11 mouse cellular contexts compared by ENCODE assay signal in genomic region chr12:104964953-104965911, GRCm38 (mm10). TPM values are rescaled to one million over a fixed set of nuclear protein-coding genes. Genes with fewer than 3 reads are reported as not detected.
DNase-seq lines count a peak whose midpoint lies in the region; ATAC-seq lines count a peak whose summit lies in the region.
"Had no signal": no experiment of that assay in that cellular context is flagged by ENCODE, and none has a peak within 500 bp of the region (broad histone marks: within the 10 kb centered on the region; RNA-seq: fewer than 3 reads in every experiment).

No protein-coding gene starts in this region.

- no peaks in the 10 kb centered on the region for H3K36me3 ChIP-seq in forebrain, embryonic 13.5 days (ENCODE audit: poor library complexity, severe bottlenecking)
- no peaks in the 10 kb centered on the region for H3K36me3 ChIP-seq in neural tube, embryonic 12.5 days
- H3K36me3 ChIP-seq: stomach, embryonic 15.5 days had no signal

- intact Hi-C loops in left cerebral cortex, postnatal 36 days (cut with DNase I) = no loop called here

- peak overlapping the region; percentile 92 for H3K27ac ChIP-seq in forebrain, embryonic 13.5 days
- H3K27ac ChIP-seq in neural tube, embryonic 12.5 days = no peak overlapping the region
- H3K27ac ChIP-seq: liver, embryonic 14.5 days; stomach, embryonic 15.5 days had no signal

- peak; percentile 19 for DNase-seq in kidney, adult 9 months
- DNase-seq in kidney, adult 18-20 months = no peak
- DNase-seq in layer of hippocampus, postnatal 14 days (ENCODE audit: low spot score in 2 of 2) = peak; percentile 36 to 63
- DNase-seq in adrenal gland, adult 2 months = no peak
- no peak for DNase-seq in heart, postnatal 4 days
- no peak for DNase-seq in left cerebral cortex, postnatal 36 days (ENCODE audit: low spot score in 2 of 2)

- H3K4me3 ChIP-seq in forebrain, embryonic 13.5 days = no peak overlapping the region
- no peak overlapping the region for H3K4me3 ChIP-seq in neural tube, embryonic 12.5 days
- H3K4me3 ChIP-seq: stomach, embryonic 15.5 days had no signal

- peak; percentile 95 for ATAC-seq in forebrain, embryonic 13.5 days
- peak; percentile 73 for ATAC-seq in neural tube, embryonic 12.5 days (ENCODE audit: low FRiP score, low read depth)

- H3K4me1 ChIP-seq in forebrain, embryonic 13.5 days = peaks cover 24% of the 10 kb centered on the region
- no peaks in the 10 kb centered on the region; the same call in 1 of the 2 replicates for H3K4me1 ChIP-seq in neural tube, embryonic 12.5 days

- 0 out of 2 replicates have a peak overlapping the region, but pooled peaks have one; percentile 4 for H3K4me2 ChIP-seq in forebrain, embryonic 13.5 days
- no peak overlapping the region for H3K4me2 ChIP-seq in neural tube, embryonic 12.5 days (replicated peaks)
- H3K4me2 ChIP-seq: stomach, embryonic 15.5 days had no signal

- H3K27me3 ChIP-seq in forebrain, embryonic 13.5 days = peaks cover 43% of the 10 kb centered on the region
- 0 out of 2 replicates have a peak, but pooled peaks cover 5% of the 10 kb centered on the region for H3K27me3 ChIP-seq in neural tube, embryonic 12.5 days (replicated peaks)
- H3K27me3 ChIP-seq: CH12.LX; stomach, embryonic 15.5 days had no signal

- no peaks in the 10 kb centered on the region for H3K9me3 ChIP-seq in forebrain, embryonic 13.5 days (replicated peaks)
- no peaks in the 10 kb centered on the region for H3K9me3 ChIP-seq in neural tube, embryonic 12.5 days
- H3K9me3 ChIP-seq: stomach, embryonic 15.5 days had no signal

- no peak overlapping the region for H3K9ac ChIP-seq in forebrain, embryonic 13.5 days
- no peak overlapping the region for H3K9ac ChIP-seq in neural tube, embryonic 12.5 days
- H3K9ac ChIP-seq: liver, embryonic 14.5 days; stomach, embryonic 15.5 days had no signal

- 20% methylated on average over 7 of the region's 7 CpGs for WGBS in forebrain, embryonic 13.5 days
- 39% methylated on average over 7 of the region's 7 CpGs for WGBS in neural tube, embryonic 12.5 days

RNA-seq across cellular contexts. Expression of gene Syne3, which starts 44.4 kb away (rescaled TPM):
- 0.12 and 0.16 TPM in 2 replicates for polyA plus RNA-seq in forebrain, embryonic 13.5 days (2015; fragmentation: Nextera tagmentation; extraction: Ambion mirVana)
- 1 to 10 TPM; 1.2 to 2.1 TPM for total RNA-seq in layer of hippocampus, postnatal 14 days (2021)
- polyA plus RNA-seq in neural tube, embryonic 12.5 days (2016; fragmentation: Nextera tagmentation; extraction: Ambion mirVana) = 0.06 and 0.17 TPM in 2 replicates
- 10 to 100 TPM in 1 of 2 experiments, 1 to 10 TPM in 1; 9.1 to 16.1 TPM for total RNA-seq in adrenal gland, adult 2 months (2021)
- 4.3 and 4.5 TPM in 2 replicates for polyA plus RNA-seq in adrenal gland, adult 2 months (2012; rRNA removed)
- 1 to 10 TPM; 7.3 to 7.8 TPM for total RNA-seq in heart, postnatal 4 days (2021)
- total RNA-seq in left cerebral cortex, postnatal 36 days (2021) = 1 to 10 TPM; 1.0 to 2.1 TPM

Comparison
In these comparisons a context has a peak if more than half of its experiments do, and no peak if none do; other contexts are left out.
1. DNase-seq: peak in kidney, adult 9 months (single experiment) and layer of hippocampus, postnatal 14 days (2 of 2); none in kidney, adult 18-20 months (single experiment), adrenal gland, adult 2 months (single experiment), heart, postnatal 4 days (single experiment) and left cerebral cortex, postnatal 36 days (0 of 2).